23 mouse cellular contexts compared by ENCODE assay signal in genomic region chr4:102886902-102887301, GRCm38 (mm10).
DNase-seq lines count a peak whose midpoint lies in the region; ATAC-seq and TF ChIP-seq lines count a peak whose summit lies in the region.
"Had no signal": no experiment of that assay in that cellular context is flagged by ENCODE, and none has a peak within 500 bp of the region (broad histone marks: within the 10 kb centered on the region; RNA-seq: fewer than 3 reads in every experiment).

No protein-coding gene starts in this region.

- no peaks in the 10 kb centered on the region for H3K36me3 ChIP-seq in C2C12 (ENCODE audit: control insufficient read depth, insufficient read depth)
- H3K36me3 ChIP-seq: embryonic facial prominence, embryonic 15.5 days; heart, embryonic 12.5 days; hindbrain, embryonic 10.5 days had no signal

- no peak for ATAC-seq in megakaryocyte progenitor cell, adult 5-6 weeks (replicated peaks; ENCODE audit: poor library complexity)
- ATAC-seq: activated CD4-positive, CD25-positive, alpha-beta regulatory T cell, adult 4 months; forebrain, embryonic 14.5 days; Patski had no signal

- no peak overlapping the region for H3K4me3 ChIP-seq in C2C12 (ENCODE audit: insufficient read depth, poor library complexity, severe bottlenecking)
- H3K4me3 ChIP-seq in cortical plate, adult 2 months (ENCODE audit: insufficient read depth, low read length) = no peak overlapping the region
- H3K4me3 ChIP-seq: embryonic facial prominence, embryonic 15.5 days; erythroblast, embryonic 14.5 days; forebrain, embryonic 10.5 days; gastrocnemius, adult 2 months; heart, embryonic 12.5 days; hindbrain, embryonic 10.5 days had no signal

- no peak overlapping the region for H3ac ChIP-seq in C2C12 (ENCODE audit: control insufficient read depth, insufficient read length, low read depth)

- no peaks in the 10 kb centered on the region for H3K79me2 ChIP-seq in C2C12 (ENCODE audit: control insufficient read depth, insufficient read depth)

- H3K4me1 ChIP-seq in cortical plate, adult 2 months (ENCODE audit: control insufficient read depth, insufficient read depth, low read length) = peaks cover 15% of the 10 kb centered on the region
- H3K4me1 ChIP-seq: embryonic facial prominence, embryonic 15.5 days; forebrain, embryonic 10.5 days; heart, embryonic 12.5 days; hindbrain, embryonic 10.5 days had no signal

- H3K27me3 ChIP-seq in C2C12 (ENCODE audit: control insufficient read depth, insufficient read depth, insufficient read length) = no peaks in the 10 kb centered on the region
- H3K27me3 ChIP-seq: CH12.LX; embryonic facial prominence, embryonic 15.5 days; heart, embryonic 12.5 days; Patski had no signal

- 0 out of 2 replicates have a peak overlapping the region, but pooled peaks have one; percentile 43 for H3K27ac ChIP-seq in cortical plate, adult 2 months (ENCODE audit: insufficient read depth, low read length)
- H3K27ac ChIP-seq: embryonic facial prominence, embryonic 15.5 days; forebrain, embryonic 10.5 days; gastrocnemius, adult 2 months; hindbrain, embryonic 10.5 days; hindbrain, embryonic 14.5 days had no signal

- TF ChIP-seq CTCF in C2C12 (IDR thresholded peaks at IDR 0.05; ENCODE audit: control insufficient read depth, insufficient read depth, insufficient read length) = no peak
- no peak for TF ChIP-seq CTCF in cortical plate, adult 2 months (IDR thresholded peaks at IDR 0.05; ENCODE audit: extremely low read depth, insufficient read depth, low read length)

- no peaks in the 10 kb centered on the region for H3K79me3 ChIP-seq in C2C12 (ENCODE audit: low read depth)

- peak; percentile 16 for DNase-seq in adrenal gland, postnatal 25 days
- no peak for DNase-seq in adrenal gland, postnatal 14 days
- DNase-seq in spleen, postnatal 4 days (ENCODE audit: low spot score in 2 of 2) = no peak
- no peak for DNase-seq in thymus, postnatal 36 days
- DNase-seq: adrenal gland, adult 8-10 months; cerebellum, adult 2 months; cerebellum, postnatal 10 days; embryo, embryonic 11 days; gastrocnemius, adult 2 months; gastrocnemius, postnatal 25 days had no signal

- no peak for TF ChIP-seq POLR2A in cortical plate, adult 2 months (IDR thresholded peaks at IDR 0.05; ENCODE audit: extremely low read depth, insufficient read depth, low read length)

TF ChIP-seq in C2C12, 6 proteins besides CTCF, POLR2A, EP300 and RAD21:
- TF ChIP-seq MAX (IDR thresholded peaks at IDR 0.05) (no peak), FOSL1 (IDR thresholded peaks at IDR 0.05; ENCODE audit: insufficient read depth, low read length, poor library complexity, severe bottlenecking) (peak; percentile 27)
